Mouse (Mus musculus) heart, postnatal 14 days (tissue): ENCODE data around the gene Adap2. TPM values are rescaled to one million over a fixed set of nuclear protein-coding genes. Genes with fewer than 3 reads are reported as not detected.
A peak's percentile ranks its signal among the peaks of the same experiment; 100 is the strongest.
"Not testable (repeated sequence)": the region's sequence is repeated elsewhere in the genome, so short reads cannot be mapped to it uniquely, and the experiment has no call there.

Experiments used
- DNase-seq, 2 experiments: peaks; one replicate each; pipeline ENCODE4 v3.0.0; 2021 to 2022
- intact Hi-C: fragments of 180-260 bp; cut with DNase I; formaldehyde crosslinking; loops from one replicate; pipeline ENCODE4 v1.15.1; 2025
- total RNA-seq, 2 experiments: library from RNA; stranded (reverse); gene quantifications; 2 replicates each; pipeline ENCODE4 v1.2.3; 2021

Adap2 gene
- total RNA-seq, 2 experiments from 2014 or later = 16.9 to 17.6 TPM

DNA sequence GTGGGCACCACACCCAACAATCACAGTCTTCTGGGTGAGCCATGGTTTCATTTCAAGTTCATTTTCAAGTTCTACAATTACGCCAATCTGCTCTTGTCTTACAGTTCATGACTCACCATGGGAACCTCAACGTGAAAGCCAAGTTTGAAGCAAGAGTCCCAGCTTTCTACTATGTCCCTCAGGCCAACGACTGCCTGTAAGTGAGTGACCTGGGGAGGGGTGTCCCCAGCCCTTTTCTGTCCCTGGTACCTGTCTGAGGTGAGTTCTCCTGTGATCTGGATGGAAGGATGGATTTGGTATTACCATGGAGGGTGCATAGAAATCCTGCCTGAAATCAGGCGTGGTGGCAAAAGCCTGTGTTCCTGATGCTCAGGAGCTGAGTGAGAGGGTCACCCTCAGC, 2.9 kb downstream of the Adap2 start:
- DNase-seq = no peak
- intact Hi-C loops = no loop called here

GRCm38 (mm10) chr11:80159018-80159417, 5.1 kb downstream of the Adap2 start:
- intact Hi-C loops = no loop called here
- DNase-seq = no peak

GRCm38 (mm10) chr11:80161041-80161440, 7.1 kb downstream of the Adap2 start:
- DNase-seq = no peak
- intact Hi-C loops = no loop called here

DNA sequence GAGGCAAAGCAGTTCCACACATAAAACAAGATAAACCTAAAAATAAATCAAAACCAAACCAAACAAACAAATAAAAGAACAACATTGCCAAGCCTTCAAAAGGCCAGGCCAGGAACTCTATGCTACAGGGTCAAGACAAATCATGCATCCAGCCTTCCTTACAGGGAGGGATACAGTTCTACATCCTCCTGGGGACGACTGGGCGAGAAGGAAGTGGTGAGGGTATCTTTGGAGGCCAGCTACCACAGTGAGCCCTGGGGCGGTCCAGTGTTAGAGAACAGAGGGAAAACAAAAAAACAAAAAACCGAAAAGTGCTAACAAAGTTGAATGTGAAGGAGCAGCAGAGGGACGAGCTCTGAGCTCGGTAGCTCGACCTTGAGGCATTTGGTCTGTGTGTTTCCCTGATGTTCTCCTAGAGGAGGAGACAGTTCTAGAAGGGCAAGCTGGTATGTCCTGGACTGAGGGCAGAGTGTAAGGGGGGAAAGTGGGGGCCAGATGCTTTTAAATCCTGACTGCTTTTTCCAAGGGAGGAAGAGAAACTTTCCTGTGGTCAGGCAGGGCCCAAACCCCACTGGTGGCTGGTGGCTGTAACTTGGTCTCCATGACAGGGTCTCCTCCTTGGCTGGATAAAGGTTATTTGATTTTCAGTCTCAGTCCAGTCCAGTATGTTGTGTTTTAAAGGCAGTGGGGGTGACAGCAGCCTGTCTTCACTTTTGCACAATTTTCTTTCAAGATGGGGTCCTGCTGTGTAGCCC, 9.6 kb downstream of the Adap2 start:
- DNase-seq = no peak
- intact Hi-C loops = no loop called here

DNA sequence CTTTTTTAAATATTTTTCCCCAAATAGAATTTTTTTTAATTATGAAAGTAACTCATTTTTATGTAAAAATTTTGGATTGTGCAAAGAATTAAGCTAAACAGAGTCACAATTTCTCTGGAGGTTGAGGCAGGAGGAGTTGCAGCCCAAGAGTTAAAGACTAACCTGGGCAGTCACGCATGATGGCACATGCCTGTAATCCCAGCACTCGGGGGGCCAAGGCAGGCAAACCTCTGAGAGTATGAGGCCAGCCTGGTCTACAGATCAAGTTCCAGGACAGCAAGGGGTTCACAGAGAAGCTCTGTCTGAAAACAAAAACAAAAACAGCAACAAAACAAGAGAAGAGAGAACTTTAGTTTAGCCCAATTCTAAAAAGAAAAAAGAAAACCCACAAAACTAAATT, 10.3 kb downstream of the Adap2 start:
- intact Hi-C loops = no loop called here
- DNase-seq = no peak

DNA sequence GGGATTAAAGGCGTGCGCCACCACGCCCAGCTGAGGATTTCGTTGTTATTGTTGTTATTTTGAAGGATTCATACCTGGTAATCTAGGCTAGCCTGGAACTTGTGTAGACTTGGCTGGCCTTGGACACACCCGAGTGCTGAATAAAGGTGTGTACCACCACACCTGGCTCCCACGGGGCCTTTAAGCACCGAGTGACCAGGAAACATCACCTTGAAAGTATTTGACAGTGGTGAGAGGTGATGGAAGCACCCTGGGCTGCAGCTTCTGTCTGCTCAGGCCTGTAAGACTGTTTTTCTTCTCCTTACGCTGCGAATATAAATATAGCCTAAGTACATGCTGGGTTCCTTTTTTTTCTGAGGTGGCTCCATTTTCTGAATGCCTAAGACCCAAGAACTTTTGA, 14.2 kb downstream of the Adap2 start:
- intact Hi-C loops = no loop called here
- DNase-seq = no peak

DNA sequence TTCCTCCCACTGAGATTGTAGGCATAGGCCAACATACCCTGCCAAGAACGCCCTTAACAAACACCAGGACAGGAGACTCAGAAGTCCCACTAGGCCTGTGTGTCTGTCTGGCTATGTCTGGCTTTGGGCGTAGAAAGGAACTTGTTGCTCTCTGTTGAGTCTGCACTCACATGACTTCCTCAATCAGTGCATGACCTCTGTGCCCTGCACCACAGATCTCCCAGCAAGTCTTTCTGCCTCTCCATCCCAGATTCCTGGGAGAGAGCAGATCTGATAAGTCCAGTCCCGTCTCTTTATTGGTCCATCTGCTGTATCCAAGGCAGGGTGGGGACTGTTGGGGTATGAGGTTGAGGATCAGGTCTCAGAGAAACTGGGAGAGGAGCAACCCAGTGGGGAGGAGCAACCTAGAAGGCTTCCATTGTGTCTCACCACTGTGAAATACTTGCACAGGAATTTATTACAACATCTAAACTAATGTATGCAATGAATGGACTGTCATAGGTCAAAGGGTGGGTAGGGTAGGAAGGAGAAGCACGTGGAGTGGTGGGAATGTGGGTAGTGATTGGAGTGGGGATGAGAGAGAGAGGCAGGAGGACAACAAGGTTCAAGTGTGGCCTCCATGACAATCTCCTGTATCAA, 14.8 kb downstream of the Adap2 start:
- no peak for DNase-seq
- intact Hi-C loops = no loop called here

DNA sequence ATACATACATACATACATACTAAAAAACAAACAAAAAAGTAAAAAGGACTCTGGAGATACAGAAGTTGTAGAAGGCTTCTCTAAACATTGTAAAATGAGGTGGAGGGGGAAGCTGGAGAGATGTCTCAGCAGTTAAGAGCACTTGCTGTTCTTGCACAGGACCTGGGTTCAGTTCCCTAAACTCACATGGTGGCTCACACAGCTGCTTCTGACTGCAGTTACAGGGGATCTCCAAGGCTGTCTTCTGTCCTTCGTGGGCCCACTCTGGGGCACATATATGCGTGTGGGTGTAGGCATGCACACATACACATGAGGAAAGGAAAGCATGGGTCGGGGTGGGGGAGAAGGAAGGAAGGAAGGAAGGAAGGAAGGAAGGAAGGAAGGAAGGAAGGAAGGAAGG, 15.7 kb downstream of the Adap2 start:
- intact Hi-C loops = no loop called here
- no peak for DNase-seq

DNA sequence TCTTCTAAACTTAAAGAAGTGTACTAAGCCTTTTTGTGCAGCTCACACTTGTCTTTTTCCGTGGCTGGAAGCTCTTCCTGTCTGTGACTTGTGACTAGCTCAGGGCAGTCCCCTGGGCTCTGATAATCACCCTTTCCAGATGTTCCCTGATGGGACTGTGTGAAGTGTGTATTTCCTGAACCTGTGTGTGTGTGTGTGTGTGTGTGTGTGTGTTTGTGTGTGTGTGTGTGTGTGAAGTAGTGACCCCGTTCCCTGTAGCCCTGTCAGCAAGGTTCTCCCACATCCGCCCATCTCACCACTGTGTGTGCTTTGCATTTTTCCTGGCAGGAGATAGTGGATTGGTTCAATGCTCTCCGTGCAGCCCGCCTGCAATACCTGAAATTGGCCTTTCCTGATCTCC, 16.4 kb downstream of the Adap2 start:
- intact Hi-C loops = no loop called here
- DNase-seq = no peak

DNA sequence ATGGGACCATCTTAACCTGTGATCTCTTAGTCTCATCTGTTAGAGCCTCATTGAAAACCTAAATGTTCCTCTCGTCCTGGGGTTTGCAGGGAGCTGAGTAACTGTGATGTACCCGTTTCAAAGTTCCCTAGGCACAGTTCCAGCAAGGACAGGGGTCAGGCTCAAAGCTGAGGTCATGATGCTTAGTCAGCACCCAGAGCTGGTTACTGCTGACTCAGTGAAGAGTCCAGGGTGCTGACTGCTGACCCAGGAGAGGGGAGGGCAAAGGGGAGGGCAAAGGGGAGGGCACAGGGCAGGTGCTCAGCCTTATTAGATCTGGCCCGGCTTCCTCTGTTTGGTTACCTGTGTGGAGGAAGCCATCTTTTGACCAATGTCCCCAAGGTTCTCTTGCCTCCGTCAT, 18.0 kb downstream of the Adap2 start:
- intact Hi-C loops = no loop called here
- no peak for DNase-seq

GRCm38 (mm10) chr11:80173963-80174670, 20.2 kb downstream of the Adap2 start:
- intact Hi-C loops = no loop called here
- no peak for DNase-seq

- no peak for DNase-seq
- intact Hi-C loops = no loop called here
Observed at GRCm38 (mm10) chr11:80176911-80177895, 23.3 kb downstream of the Adap2 start.

- no peak for DNase-seq
- intact Hi-C loops = no loop called here
Observed at GRCm38 (mm10) chr11:80178316-80178715, 24.4 kb downstream of the Adap2 start.

GRCm38 (mm10) chr11:80181021-80181749, 27.3 kb downstream of the Adap2 start:
- no peak for DNase-seq
- intact Hi-C loops = loop anchor here (10.0 kb wide), 1 partner anchor 96 kb away; the partner anchor contains the start of genes Atad5 and Crlf3

- intact Hi-C loops = loop anchor here (10.0 kb wide), 1 partner anchor 98 kb away; the partner anchor contains the start of genes Atad5 and Crlf3
- DNase-seq = not testable (repeated sequence)
Observed at GRCm38 (mm10) chr11:80183054-80183704, 29.3 kb downstream of the Adap2 start.

DNA sequence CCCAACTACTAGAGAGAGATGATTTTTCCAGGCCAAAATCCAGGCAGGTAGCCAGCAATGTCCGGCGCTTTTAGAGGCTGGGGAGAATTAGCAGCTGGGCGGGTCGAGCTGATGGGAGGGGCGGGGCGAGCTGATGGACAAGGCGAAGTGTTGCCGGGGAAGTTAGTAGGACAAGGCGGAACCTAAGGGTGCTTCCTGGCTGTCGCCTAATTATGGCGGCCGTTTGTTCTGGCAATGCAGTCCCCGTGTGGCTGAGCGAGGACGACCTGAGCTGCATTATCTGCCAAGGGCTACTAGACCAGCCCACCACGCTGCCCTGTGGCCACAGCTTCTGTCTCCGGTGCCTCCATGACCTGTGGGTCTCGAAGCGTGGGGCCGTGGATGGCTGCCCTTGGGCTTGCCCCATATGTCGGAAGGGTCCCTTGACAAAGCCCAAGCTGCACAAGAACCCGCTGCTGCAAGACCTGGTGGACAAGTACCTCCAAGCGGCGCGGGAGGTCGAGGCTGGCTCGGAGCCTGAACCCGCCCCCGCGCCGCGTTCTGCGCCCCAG, 29.9 kb downstream of the Adap2 start, which contains the start of gene Rnf135:
TSS of gene Rnf135 (plus strand) at position 147 of the 551 bp plus-strand sequence.
- intact Hi-C loops = loop anchor here (10.0 kb wide), 1 partner anchor 99 kb away; the partner anchor contains the start of genes Atad5 and Crlf3
- peak; percentile 94 to 95 for DNase-seq

GRCm38 (mm10) chr11:80184531-80185071, 30.7 kb downstream of the Adap2 start:
- DNase-seq = no peak
- intact Hi-C loops = loop anchor here (10.0 kb wide), 1 partner anchor 100 kb away; the partner anchor contains the start of genes Atad5 and Crlf3

GRCm38 (mm10) chr11:80185441-80185976, 31.6 kb downstream of the Adap2 start:
- DNase-seq = not testable (repeated sequence)
- intact Hi-C loops = loop anchor here (10.0 kb wide), 1 partner anchor 101 kb away; the partner anchor contains the start of genes Atad5 and Crlf3
